Mouse (Mus musculus): Measurements from ENCODE around the gene Als2cr12.
"Not testable (repeated sequence)": the region's sequence is repeated elsewhere in the genome, so short reads cannot be mapped to it uniquely, and the experiment has no call there.

The Als2cr12 gene

DNA sequence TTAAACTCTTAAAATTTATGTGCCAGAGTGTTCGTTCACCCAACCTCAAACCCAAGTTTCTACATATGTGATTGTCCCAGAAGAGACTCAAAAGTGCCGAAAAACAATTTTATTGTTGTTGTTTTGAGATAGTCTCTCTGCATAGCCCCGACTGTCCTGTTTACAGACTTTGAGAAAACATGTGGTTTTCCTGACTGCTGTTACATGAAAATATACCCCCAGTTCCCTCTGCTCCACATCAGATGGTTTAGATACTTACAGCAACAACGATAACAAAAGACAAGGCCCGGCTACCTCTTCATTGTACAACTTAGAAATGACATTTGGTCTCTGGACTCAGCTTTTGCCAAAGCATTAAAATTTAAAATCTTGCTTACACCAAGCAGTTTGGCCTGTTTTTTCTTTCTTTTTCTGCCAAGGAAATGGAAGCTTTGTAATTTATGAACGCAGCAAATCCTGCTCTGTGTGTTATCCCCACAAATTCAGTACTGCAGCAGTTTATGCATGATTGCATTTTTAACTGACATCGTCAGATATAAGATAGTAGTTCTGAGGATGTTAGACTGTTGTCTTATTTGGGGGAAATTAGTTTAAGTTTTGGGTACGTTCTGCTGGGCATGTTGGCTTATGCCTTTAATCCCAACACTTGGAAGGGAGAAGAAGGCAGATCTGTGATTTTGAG, 21.9 kb upstream of the Als2cr12 start:
- DNase-seq = no peak

DNA sequence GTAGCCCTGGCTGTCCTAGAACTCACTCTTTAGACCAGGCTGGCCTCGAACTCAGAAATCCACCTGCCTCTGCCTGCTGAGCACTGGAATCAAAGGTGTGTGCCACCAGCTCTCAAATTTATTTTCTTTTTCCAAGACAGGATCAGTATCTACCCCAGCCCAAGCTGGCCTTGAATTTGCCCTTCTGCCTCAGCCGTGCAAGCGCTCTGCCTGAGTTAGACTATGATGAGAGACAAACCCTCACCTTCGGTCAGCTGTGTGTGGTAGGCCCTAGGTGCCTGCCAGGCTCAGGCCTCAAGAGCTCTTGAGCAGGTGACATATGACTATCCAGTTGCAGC, 21.1 kb upstream of the Als2cr12 start:
- no peak for DNase-seq

DNA sequence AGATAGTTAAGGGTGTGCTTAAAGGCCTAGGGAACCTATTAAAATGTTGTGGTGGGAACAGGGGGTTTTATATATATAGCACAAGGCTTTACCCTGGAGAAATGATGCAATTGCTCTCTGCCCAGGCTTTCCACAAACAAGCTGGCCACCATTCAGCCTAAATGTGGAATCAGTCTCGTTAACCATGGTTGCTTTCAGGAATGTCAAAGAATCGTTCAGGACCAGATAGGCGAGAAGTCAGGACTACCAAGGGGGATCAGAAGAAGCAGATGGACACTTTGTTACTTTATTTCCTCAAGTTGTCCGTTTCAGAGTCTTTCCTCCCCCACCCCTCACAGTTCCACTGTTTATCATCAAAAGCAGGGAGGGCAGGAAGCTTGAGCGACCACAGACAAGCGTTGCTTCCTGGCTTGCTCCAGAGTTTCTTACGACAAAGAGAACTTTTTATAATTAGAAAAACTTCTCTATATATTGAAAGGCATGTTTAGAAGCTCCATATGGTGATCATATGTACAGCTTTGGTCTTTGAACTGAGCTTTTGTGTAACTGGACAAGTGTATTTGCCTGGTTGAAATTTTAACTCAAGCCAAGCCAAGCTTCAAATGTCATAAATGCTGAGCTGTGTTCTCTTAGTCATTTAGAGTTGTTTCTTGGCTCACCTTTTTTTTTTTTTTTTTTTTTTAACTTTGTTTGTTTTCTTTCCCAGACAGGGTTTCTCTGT, 20.5 kb upstream of the Als2cr12 start:
- no peak for DNase-seq

DNA sequence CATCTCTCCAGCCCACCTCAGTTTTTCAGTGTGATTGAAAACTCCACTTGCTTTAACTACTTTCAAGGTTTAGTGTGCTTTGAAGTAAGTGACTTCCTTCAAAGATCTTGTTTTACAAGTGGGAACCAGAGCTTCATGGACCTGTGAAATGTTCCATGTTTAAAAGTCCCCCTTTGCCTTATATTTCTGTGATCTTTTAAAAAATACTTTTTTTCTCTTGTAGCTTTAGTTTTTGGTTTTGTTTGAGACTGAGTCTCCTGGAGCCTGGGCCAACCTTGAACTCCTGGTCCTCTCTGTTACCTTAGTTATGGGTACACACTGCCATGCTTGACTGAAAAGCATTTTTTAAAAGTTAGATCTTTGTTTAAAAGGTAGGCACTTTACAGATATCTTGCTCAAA, 19.7 kb upstream of the Als2cr12 start:
- no peak for DNase-seq

DNA sequence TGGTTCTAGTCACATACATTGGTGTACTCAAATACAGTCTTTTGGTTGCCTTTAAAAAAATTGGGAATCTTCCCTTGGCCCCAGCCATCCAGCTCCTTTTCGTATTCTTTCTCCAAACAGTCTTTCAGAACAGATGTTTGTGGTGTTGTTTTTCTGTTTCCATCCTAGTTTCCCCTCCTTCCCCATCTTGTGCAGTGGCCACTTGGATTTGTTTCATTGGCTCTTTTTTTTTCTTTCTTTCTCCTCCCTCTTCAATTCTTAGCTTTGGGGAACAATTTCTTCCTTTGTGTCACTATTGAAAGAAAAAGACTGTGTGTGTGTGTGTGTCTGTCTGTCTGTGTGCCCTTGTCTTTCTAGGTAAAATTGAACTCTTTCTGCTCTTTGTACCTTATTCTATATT, 18.6 kb upstream of the Als2cr12 start:
- no peak for DNase-seq

DNA sequence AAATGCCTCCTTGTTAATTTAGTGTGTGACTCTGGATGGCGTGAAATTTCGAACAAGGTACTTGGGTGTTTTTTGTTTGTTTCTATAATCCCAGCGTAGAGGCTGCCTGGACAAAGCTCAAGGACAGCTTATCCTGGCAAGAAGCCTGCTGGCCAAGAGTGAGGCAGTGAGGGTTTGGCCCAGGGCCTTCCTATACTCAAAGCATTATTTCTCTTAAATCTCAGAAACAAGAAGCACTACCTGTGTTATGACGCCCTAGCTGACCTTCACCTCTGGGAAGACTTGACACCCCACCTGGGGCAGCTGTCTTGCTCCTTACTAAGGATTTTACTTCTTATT, 18.1 kb upstream of the Als2cr12 start:
- peak; percentile 81 for DNase-seq

DNA sequence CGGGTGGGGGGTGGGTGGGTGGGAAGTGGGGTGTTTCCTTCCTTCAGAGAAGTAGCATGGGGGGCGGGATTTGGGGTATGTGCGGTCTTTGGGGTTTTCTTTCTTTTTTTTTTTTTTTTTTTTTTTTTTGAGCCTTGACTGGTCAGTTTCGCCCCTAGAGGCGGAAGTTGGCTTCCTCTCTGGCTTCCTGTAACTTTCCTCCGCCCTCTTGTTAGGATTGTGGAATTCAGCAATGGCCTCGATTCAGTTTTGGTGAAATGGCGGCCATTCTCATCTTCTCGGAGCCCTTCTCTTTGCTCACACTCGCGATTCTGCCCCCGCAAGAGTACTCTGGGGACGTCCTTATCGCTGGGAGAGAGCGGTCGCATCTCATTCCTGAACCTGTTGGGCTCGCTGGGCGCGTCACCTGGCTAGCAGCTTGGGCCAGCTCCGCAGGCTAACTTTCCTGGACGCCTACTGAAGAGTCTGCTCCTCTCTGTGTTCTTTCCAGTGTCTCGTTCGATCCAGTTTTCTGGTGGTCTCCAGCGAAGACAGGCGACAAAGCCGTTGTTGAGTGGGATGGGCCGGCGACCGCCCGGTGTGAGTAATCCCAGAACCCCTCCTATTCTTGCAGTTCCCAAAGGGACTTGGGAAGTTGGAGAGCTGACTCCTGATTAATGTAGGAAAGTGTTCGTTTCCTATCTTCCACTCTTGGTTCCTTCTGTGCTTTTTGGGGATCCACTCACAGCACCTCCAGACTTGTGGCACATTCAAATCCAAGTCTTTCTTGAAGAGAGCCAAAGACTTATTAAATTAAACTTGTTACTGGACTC, 17.5 kb upstream of the Als2cr12 start:
- peak; percentile 63 for DNase-seq

DNA sequence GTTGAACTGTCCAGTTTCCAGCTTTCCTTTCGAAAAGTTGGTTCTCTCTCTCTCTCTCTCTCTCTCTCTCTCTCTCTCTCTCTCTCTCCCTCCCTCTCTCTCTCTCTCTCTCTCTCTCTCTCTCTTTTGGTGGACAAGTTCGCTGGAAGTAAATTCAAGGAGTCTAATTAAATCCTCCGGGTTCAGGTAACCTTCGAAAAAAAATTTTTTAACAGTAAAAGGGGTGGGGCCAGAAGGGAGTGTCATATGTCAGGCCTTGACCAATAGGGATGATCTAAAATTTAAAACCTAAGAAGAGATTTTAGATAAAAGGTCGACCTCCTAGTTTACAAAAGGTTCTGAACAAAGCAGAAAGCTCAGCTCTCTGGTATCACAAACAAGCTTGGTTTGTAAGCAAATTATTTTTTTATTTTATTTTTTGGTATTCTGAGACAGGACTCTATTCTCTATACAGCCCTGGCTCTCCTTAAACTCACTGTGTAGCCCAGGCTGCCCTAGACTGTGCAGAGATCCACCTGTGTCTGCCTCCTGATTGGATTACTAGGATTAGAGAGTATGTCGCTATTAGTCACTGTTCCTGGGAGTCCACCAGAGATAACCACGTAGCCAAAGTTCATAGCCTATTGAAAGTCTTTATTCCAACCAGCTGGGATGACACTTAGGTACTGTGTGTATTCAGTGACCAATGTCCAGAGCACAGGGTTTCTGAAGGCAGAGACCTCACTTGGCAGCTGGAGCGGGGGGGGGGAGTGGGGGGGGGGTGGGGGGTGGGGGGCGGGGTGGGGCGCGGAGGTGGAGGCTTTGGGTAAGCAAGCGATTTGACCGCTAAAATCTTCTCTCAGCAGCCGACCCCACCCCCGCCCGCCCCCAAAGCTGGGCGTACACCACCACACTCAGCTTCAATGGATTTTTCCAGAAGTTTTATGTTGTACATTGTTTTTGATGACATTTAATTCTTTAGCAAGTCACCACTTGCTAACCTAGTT, 16.6 kb upstream of the Als2cr12 start:
- no peak for DNase-seq

DNA sequence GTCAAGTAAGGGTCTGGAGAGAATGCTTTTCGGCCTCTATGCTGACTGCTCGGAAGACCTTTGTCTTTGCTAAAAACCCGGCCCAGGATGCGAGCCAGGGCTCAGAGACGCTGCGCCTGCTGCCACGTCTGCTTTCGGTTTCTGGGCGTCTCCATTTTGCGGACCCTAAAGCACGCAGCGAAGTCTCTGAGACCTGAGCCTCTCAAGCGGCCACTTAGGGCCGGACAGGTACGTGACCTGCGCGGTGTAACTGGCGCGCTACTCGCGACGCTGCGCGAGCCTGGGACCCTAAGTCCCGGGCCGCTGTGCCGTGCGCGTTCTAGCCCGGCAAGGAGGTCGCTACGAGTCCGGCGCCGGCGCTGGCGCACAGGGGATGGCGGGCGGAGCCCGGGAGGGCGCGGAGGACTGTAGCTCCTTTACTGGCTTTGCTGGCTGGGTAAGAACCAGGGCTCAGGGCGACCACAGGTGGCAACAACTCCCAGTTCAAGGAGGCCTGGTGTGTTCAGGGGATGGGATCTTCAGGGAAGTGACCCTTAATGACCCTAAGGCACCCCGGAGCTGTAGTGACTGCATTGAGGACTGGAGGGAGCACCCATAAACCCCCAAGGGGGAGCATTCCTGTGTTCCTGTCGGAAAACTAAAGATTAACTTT, 15.7 kb upstream of the Als2cr12 start, which contains the start of gene Cflar:
Gene Cflar (plus strand): TSS at position 144 of the 652 bp plus-strand sequence.
- DNase-seq = peak; percentile 65

DNA sequence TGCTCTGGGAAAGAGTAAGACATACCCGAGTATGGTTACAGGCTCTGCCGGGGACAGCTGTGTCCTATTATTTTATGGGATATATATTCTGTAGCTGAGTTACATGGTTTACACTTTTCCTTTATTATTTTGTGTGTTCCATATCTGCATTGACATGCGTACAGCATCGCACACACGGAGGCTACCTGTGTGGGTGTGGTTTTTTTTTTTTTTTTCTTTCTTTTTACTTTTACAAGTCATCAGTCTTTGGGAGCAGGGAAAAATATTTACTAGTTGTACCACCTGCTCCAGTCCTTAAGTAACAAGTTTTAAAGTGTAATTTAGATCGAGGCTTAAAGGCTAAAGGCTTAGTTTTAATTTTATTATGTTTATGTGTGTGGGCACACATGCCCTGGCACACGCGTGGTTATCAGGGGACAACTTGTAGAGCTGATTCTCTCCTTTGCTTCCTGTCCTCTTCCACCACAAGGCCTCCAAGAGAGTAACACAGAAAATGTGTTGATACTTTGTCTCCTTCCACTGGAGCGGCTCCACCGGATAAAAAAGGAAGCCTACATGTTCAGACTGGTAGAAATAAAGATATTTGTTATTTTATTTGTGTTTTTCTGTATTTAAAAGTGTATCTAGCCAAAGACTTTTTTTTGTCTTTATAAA, 15.0 kb upstream of the Als2cr12 start:
- no peak for DNase-seq

DNA sequence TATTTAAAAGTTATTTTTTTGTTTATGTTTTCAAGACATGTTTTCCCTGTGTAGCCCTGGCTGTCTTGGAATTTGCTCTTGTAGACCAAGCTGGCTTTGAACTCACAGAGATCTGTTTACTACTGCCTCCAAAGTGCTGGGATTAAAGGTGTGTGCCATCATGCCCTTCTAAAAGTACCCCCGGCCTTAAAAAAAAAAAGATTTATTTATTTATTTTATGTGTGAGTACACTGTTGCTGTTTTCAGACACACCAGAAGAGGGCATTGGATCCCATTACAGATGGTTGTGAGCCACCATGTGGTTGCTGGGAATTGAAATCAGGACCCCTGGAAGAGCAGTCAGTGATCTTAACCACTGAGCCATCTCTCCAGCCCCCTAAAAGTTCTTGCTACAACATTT, 14.3 kb upstream of the Als2cr12 start:
- DNase-seq = not testable (repeated sequence)

DNA sequence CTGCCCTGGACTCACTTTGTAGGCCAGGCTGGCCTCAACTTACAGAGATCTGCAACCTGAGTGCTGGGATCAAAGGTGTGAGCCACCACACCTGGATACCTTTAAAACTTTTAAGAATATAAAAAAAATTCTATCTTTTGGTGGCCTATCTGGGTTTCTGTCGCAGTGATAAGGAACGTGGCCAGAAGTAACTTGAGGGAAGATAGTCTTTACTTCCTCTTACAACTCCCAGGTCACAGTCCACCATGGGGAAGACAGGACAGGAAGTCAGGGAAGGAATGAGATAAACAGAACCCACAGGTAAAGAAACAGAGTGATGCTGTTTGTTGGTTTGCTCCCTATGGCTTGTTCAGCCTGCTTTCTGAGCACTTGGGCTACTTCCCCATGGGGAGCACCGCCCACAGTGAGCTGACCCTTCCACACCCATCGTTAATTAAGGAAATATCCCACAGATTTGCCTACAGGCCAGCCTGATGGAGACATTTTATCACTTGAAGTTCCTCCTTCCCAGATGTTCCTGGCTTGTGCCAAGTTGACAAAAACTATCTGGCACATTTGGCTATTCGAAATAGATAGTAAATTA, 4.9 kb upstream of the Als2cr12 start:
- not testable (repeated sequence) for DNase-seq

DNA sequence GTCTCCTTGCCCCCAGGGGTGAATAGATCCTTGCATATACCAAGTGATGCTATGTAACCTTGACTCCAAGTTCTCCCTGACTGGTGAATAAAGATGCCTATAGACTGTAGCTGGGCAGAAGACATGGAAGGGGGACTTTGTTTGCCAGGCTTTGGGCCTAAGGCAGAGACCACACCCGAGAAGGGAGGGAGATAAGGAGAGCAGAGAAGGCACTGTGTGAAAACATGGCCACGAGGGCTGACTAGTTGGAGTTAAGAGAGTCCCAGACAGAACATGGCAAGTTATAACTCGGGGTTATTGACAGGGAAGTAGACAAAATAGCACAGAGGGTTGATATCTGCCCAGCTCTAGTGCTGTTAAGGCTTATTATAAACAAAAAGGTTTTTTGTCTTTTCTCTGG, 4.2 kb upstream of the Als2cr12 start:
- no peak for DNase-seq

DNA sequence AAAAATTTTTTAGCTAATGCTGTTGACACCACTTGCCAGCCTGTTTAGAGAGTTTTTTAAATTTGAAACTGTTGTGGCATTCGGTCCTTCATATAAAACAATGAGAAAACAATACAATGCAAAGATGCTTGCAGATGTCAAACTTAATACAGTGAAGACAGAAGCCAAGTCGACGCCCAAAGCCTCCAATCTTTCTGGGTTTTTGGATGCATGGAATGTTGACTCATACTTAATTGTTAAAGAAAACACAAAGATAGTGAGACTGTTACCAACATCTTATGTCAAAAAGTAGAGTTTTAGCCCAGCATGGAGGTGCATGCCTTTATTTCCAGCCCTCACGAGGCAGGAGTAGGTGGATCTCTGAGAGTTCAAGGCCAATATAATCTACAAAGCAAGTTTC, 3.0 kb upstream of the Als2cr12 start:
- no peak for DNase-seq

DNA sequence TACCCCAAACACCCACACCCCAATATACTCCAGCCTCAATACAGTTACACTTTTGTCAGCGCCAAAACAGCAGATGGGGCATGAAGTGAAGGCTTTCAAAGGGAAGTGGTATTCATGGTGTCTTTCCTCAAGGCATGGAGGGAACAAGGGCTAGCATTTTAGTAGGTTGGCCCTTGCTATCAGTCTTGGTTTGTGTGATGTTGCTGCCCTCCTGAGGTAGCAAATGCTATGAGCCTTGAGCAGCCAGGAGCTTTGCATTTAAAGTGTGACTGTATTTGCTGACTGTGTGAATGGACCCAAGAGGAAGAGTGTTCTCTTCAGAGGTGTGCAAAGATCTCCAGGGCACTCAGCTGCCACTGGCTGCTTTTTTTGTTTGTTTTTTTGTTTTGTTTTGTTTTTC, 1.8 kb upstream of the Als2cr12 start:
- DNase-seq = not testable (repeated sequence)

DNA sequence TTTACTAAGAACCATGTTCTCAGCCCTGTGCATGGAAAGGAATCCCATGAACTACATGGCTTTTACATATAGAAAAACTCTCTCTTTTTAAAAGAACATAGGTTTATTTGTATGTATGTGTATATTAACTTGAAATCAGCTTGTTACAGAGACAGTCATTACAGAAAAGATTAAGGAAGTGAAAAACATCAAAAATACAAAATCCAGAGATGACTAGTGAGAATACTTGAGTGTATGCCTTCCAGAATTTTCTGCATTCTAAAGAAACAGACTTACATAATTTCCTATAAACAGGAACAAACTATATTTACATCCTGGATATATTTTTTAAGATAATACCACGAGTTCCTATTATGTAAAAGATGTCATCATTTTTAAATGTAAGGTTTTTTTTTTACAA, 2.1 kb downstream of the Als2cr12 start:
- no peak for DNase-seq

DNA sequence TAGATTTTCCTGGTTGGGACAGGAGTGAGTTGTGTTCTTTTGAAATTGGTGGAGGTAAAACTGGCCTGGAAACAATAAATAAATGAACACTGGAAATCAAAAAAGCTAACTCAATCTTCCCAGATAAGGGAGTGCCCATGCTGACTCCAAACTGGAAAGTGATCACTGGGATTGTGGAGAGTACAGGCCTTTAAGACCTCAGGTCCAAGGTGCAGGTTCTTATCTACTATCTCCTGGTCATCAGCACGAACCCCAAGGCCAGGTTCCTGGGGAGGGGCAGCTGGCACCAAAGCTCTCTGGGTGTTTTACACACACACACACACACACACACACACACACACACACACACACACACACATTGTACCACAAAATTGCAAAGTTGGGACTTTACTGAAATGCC, 4.1 kb downstream of the Als2cr12 start:
- not testable (repeated sequence) for DNase-seq

DNA sequence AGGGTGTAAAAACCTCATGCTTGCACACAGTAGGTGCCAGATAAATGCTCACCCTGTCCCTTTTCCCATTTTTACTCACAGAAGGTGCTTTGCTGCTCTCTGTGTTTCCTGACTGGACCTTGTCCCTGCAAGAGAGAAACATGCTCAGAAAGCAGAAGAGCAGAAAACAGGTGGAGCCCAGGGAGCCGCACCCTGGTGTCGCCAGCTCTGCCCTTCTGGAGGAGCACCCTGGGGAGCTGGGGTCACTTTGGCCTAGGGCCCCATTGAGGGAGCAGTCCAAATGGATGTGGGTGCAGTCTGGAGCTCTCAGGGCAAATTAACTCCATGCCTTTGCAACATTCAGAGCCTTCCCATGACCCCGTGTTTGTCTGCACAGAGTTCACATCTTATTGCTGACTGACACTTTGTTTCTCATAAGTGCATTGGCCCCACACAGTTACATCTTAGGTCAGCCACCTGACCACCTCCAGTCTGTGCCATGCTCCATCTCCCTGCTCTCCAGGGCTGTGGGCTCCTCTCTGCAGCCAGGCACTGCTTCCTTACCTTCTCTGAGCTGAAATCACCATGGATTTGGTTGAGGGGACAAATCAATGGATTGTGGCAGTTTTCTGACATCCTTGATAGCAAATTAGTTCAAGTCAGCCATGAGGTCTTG, 4.8 kb downstream of the Als2cr12 start:
- DNase-seq = not testable (repeated sequence)

DNA sequence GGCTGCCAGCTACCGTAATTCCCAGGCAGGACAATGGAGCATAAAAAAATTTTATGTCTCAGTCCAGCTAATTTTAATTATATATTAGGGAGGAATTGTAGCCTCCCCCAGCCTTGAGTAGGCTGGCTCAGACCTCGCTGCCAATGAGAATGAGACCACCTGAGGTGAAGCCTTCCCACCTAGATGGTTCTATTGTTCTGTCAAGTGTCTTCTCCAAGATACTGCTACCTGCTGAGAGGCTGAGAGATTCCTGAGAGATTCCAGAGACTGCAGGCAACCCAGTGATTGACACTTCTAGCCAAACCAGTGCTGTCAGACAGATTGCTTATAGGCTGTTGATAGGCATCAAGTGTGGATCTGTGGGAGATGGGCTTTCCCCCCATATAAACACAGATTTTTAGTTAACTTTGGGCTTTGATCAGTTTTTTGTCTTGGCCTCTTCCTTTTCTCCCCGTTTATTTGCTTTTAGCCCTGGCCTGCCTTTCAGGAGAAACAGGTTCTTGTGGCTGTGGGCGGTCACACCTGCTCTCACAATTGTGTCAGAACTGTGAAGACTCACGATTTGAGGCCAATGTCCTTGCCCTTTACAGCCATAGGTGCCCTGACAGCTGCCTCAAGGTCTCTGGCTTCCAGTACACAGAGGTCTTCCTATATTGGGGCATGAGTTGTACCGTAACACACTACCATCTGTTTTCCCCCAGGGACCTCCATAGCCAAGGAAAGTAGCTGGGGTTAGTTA, 5.6 kb downstream of the Als2cr12 start:
- no peak for DNase-seq

DNA sequence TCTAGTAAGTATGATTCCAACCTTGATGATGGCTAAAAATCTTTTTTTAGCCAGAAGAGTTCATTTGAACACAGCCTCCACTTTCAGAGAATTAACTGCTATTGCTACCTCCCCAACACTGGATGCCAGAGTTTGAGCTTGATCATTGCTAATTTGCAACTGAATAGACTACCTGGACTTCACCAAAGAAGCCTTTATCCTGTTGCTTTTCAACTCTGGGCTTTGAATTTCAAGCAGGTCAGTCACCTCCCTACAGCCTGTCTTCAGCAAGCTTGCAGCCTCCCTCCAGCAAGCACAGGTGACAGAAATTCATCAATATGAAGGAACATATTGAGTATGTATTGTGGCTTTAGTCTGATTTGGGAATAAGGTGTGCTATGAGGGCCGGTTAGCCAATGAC, 6.4 kb downstream of the Als2cr12 start:
- DNase-seq = no peak
